Mouse (Mus musculus) frontal cortex, adult (tissue): ENCODE data around the gene Plekhg1.

Experiments used
- ATAC-seq: cut with Nextera tagmentation; 2 replicates; pipeline ENCODE4 v1.9.2; 2017; ENCODE audit warnings: mild to moderate bottlenecking, moderate library complexity, mixed read lengths; ENCODE audit not compliant: low TSS enrichment

Gene Plekhg1

DNA sequence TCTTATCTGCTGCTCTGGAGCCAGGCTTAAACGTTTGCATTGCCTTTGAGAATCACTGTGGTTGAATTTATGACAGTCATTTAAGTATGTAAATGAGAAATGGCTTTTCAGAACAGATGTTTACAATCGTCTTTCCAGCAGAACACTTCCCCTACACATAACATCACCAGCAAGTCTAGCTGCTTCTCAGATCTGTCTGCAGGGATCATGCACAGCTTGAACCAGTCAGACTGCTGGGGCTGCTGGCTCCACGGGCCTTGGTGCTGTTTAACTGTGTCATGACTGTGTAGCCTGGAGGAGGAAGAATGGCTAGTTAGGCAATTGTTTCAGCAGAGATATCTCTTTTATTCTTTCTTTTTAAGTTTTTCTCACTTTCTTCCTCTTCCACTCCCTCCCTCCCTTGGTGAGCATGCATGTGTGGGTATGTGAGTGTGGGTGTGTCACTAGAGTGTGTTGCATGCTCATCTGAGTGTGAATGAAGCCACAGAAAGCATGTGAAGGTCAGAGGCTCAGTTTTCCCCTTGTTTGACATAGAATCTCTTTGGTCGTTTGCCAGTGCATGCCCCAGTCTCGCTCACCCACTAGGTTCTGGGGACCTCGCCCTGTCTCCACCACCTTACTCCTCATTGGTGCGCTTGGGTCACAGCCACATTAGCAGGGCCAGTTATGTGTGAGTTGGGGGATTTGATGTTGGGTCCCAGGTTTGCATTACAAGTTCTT is 266.3 kb downstream of the Plekhg1 start:
- ATAC-seq = peak; percentile 65
